Mouse (Mus musculus): ENCODE measurements around the gene Rfx5. TPM values are rescaled to one million over a fixed set of nuclear protein-coding genes. Genes with fewer than 3 reads are reported as not detected.

Gene Rfx5
- polyA plus RNA-seq, 1 experiment from 2014 or later: 10.0 TPM

Small RNA genes within 50 kb of the gene (microRNA-seq; reads per million reads assigned to microRNA genes)
- gene Mir7013: 0.63 reads per million

Other genes starting within 250 kb of the Rfx5 start
- gene Cgn, start 167.6 kb upstream of the Rfx5 start, polyA plus RNA-seq (2015; fragmentation: Nextera tagmentation; extraction: Ambion mirVana): 20.7 and 24.0 TPM in 2 replicates
- 15.9 and 21.0 TPM in 2 replicates for gene Pogz, start 116.5 kb upstream of the Rfx5 start, polyA plus RNA-seq (2015; fragmentation: Nextera tagmentation; extraction: Ambion mirVana)
- gene Psmb4, start 67.1 kb upstream of the Rfx5 start, polyA plus RNA-seq (2015; fragmentation: Nextera tagmentation; extraction: Ambion mirVana): 341 and 366 TPM in 2 replicates
- gene Selenbp1, start 21.0 kb upstream of the Rfx5 start, polyA plus RNA-seq (2015; fragmentation: Nextera tagmentation; extraction: Ambion mirVana): 88.7 and 105 TPM in 2 replicates
- gene Pi4kb, start 20.7 kb downstream of the Rfx5 start, polyA plus RNA-seq (2015; fragmentation: Nextera tagmentation; extraction: Ambion mirVana): 25.0 and 30.3 TPM in 2 replicates
- 28.8 and 32.9 TPM in 2 replicates for gene Zfp687, start 61.4 kb downstream of the Rfx5 start, polyA plus RNA-seq (2015; fragmentation: Nextera tagmentation; extraction: Ambion mirVana)
- 279 and 281 TPM in 2 replicates for gene Psmd4, start 88.5 kb downstream of the Rfx5 start, polyA plus RNA-seq (2015; fragmentation: Nextera tagmentation; extraction: Ambion mirVana)
- 24.0 and 24.7 TPM in 2 replicates for gene Pip5k1a, start 152.9 kb downstream of the Rfx5 start, polyA plus RNA-seq (2015; fragmentation: Nextera tagmentation; extraction: Ambion mirVana)
- gene Vps72, start 156.9 kb downstream of the Rfx5 start, polyA plus RNA-seq (2015; fragmentation: Nextera tagmentation; extraction: Ambion mirVana): 184 and 185 TPM in 2 replicates
- gene Tmod4, start 170.4 kb downstream of the Rfx5 start, polyA plus RNA-seq (2015; fragmentation: Nextera tagmentation; extraction: Ambion mirVana): 0.84 and 1.6 TPM in 2 replicates
- 71.6 and 79.0 TPM in 2 replicates for gene Scnm1, start 179.9 kb downstream of the Rfx5 start, polyA plus RNA-seq (2015; fragmentation: Nextera tagmentation; extraction: Ambion mirVana)
- 15.3 and 17.3 TPM in 2 replicates for gene Lysmd1, start 180.0 kb downstream of the Rfx5 start, polyA plus RNA-seq (2015; fragmentation: Nextera tagmentation; extraction: Ambion mirVana)
- gene Tnfaip8l2, start 188.3 kb downstream of the Rfx5 start, polyA plus RNA-seq (2015; fragmentation: Nextera tagmentation; extraction: Ambion mirVana): 2.9 and 4.2 TPM in 2 replicates
- gene Sema6c, start 206.4 kb downstream of the Rfx5 start, polyA plus RNA-seq (2015; fragmentation: Nextera tagmentation; extraction: Ambion mirVana): 3.0 and 3.1 TPM in 2 replicates